Mouse (Mus musculus) E14TG2a.4 (cell line): Measurements from ENCODE around the gene Bcl11b.

Source experiments
- CTCF ChIP-seq: conservative IDR thresholded peaks from 2 replicates; pipeline ENCODE4 v1.5.1; 2014; ENCODE audit warnings: low read length
- NANOG ChIP-seq: IDR thresholded peaks from 2 replicates; pipeline ENCODE4 v1.6.1; 2014; ENCODE audit warnings: borderline replicate concordance, low read length, mixed read lengths

DNA sequence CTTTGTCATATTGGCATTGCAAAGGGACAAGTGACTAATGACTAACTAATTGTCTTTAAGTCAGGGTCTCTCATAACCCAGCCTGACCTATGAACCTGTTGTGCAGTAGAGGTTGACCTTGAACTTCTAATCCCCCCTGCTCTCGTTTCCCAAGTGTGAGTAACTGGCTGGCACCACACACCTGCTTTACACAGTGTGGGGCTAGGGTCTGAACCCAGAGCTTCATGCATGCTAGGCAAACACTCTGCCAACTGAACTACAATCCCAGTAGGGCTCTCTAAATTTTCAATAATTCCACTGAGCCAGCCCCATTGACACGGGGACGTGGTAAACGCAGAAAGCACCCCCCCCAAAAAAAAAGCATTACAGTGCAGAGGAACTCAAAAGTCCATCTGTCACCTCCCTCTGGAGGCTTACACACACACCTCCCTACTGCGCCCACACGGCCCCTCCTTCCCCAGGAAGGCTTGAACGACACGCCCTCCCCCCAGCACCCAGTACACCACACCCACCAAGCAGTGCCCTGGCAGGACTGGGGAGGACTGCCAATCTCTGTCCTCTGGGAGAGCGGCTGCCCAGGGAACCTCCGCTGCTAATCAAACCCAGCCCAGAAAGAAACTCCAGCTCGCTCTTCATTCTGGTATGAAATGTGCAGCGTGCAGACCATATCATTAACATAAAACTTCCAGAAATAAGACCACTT is 42.5 kb downstream of the Bcl11b start:
- no peak for TF ChIP-seq CTCF
- no peak for TF ChIP-seq NANOG
